Mouse (Mus musculus) midbrain, embryonic 16.5 days (tissue): Measurements from ENCODE around the gene Rapgef3. TPM values are rescaled to one million over a fixed set of nuclear protein-coding genes. Genes with fewer than 3 reads are reported as not detected.

Experiments used
- ATAC-seq: fragments of 200-750 bp; cut with Nextera tagmentation; 2 replicates; pipeline ENCODE4 v1.8.0; 2017; ENCODE audit warnings: moderate TSS enrichment
- H3K27ac ChIP-seq: fragments of 300-500 bp; sonication (generic); 2 replicates; pipeline ENCODE4 v1.5.1; 2014; ENCODE audit warnings: mild to moderate bottlenecking, low read length, mixed read lengths
- H3K27me3 ChIP-seq: fragments of 300-500 bp; sonication (generic); 2 replicates; pipeline ENCODE4 v1.6.1; 2014; ENCODE audit warnings: low read depth, low read length, mixed read lengths; ENCODE audit not compliant: control insufficient read depth, insufficient read depth
- H3K36me3 ChIP-seq: fragments of 300-500 bp; sonication (generic); 2 replicates; pipeline ENCODE4 v1.6.1; 2014; ENCODE audit warnings: mild to moderate bottlenecking, low read length, moderate library complexity, mixed read lengths; ENCODE audit not compliant: control insufficient read depth, insufficient read depth
- H3K4me1 ChIP-seq: fragments of 300-500 bp; sonication (generic); 2 replicates; pipeline ENCODE4 v1.6.1; 2014; ENCODE audit warnings: mild to moderate bottlenecking, low read length, mixed read lengths; ENCODE audit not compliant: control insufficient read depth, insufficient read depth
- H3K4me2 ChIP-seq: fragments of 300-500 bp; sonication (generic); 2 replicates; pipeline ENCODE4 v1.6.1; 2014; ENCODE audit warnings: mild to moderate bottlenecking, low read length, mixed read lengths
- H3K4me3 ChIP-seq: fragments of 300-500 bp; sonication (generic); 2 replicates; pipeline ENCODE4 v1.5.1; 2014; ENCODE audit warnings: low read depth, mild to moderate bottlenecking, low read length, moderate library complexity, mixed read lengths
- H3K9ac ChIP-seq: fragments of 300-500 bp; sonication (generic); 2 replicates; pipeline ENCODE4 v1.6.1; 2014; ENCODE audit warnings: low read depth, low read length, mixed read lengths
- H3K9me3 ChIP-seq: fragments of 300-500 bp; sonication (generic); replicated peaks from 2 replicates; pipeline ENCODE4 v1.6.1; 2014; ENCODE audit warnings: mild to moderate bottlenecking, low read length, mixed read lengths; ENCODE audit not compliant: control insufficient read depth, poor library complexity, severe bottlenecking
- WGBS: fragments of 180-500 bp; shearing (Covaris S2); extraction: QIAGEN DNeasy Blood & Tissue Kit; methylation state at CpG from one replicate; pipeline ENCODE4 v1.1.7; 2014; 5-methylcytosine and 5-hydroxymethylcytosine counted together
- polyA plus RNA-seq: library from polyadenylated mRNA; unstranded; fragments of >200 nt; fragmentation: Nextera tagmentation; extraction: Ambion mirVana; gene quantifications from 2 replicates; pipeline ENCODE4 v1.2.1, GENCODE M21; 2015

Gene Rapgef3
- polyA plus RNA-seq, 1 experiment from 2014 or later = 21.3 TPM

DNA sequence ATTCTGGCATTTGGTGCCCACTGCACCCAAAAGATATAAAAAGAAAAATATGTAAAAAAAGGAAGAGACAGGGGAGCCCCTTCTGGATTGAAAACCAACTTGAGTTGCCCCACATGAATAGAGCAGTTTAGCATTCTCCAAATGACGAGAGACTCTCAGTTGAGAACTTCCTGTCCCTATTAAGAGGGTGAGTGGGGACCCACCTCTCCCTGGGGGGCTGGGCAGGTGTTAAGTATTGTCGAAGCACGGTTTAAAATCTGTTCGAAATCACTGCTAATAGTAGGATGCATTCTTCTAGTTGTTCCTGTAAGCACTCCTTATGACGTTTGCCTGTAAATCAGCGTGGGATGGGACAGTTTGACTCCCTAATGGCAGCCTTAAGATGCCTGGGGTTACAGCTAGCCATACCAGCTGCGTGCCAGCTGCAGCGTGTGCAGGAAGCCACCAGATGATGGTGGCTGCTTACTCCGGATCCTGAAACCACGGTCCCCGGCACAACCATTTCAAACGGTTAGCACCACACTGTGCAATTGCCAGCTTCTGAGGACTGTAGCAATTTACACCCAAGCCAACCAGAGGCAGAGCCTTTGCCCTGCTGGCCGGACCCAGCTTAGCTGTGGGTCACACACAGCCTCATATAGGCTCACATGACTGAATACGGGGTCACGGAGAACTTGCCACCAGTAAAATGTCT, 46.6 kb downstream of the Rapgef3 start:
- Histone ChIP-seq H3K27ac (no peak overlapping the region), H3K4me1 (no peaks in the 10 kb centered on the region), H3K4me3 (no peak overlapping the region), H3K27me3 (no peaks in the 10 kb centered on the region; the same call in 1 of the 2 replicates), H3K4me2 (no peak overlapping the region), H3K9ac (no peak overlapping the region), H3K9me3 (no peaks in the 10 kb centered on the region), H3K36me3 (no peaks in the 10 kb centered on the region)
- no peak for ATAC-seq
- WGBS = 76% methylated on average over 15 of the region's 15 CpGs

DNA sequence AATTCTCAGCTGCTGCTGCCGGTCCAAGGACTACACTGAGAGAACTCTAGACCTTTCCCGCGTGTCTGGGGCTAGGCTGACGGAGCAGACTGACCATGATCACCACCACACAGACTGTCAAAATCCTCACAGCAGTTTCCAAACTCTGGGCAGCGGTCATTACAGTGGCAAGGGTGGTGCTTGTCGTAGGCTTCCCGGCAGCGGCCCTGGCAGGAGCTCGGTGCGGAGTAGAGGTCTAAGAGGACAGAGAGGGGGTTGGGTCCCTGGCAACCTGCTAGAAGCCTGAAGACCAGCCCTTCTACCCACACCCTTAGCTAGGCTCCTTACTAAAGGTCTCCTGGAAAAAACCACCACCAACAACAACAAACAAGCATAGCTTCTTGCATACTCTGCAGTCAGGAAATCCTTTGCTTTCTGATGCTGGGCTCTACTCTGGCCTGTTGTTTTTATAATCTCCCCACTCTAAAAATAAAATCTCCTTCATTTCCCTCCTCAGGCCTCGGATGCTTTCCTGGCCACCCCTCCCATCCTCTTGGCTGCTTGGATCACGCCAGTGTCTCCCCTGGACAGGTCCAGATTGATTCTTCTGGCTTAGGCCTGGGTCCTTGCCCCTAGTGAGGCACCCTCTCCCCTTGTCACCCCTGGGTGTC, 47.6 kb downstream of the Rapgef3 start:
- Histone ChIP-seq H3K27me3 (no peaks in the 10 kb centered on the region; the same call in 1 of the 2 replicates), H3K9ac (no peak overlapping the region), H3K4me2 (no peak overlapping the region), H3K4me1 (no peaks in the 10 kb centered on the region), H3K27ac (no peak overlapping the region), H3K36me3 (no peaks in the 10 kb centered on the region), H3K4me3 (no peak overlapping the region), H3K9me3 (no peaks in the 10 kb centered on the region)
- WGBS = 75% methylated on average over 12 of the region's 12 CpGs
- ATAC-seq = no peak

DNA sequence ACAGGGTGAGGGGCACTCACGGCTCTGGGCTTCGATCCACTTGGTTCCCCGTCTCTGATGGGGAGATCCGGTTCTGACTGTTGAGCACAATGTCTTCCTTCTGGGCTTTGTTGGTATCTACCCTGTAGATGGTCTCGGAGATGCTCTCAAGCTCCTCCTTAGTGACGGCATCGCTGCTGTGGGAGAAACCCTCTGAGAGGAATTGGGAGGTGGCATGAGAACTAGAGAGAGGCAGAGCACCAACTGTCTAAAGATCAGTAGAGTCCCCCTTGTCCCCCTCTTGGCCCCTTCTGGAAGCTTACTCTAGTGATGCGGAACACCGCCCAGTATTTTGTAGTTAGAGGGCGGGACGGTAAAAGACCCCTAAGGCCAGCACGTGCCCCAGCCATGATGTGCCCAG, 48.3 kb downstream of the Rapgef3 start:
- no peak for ATAC-seq

DNA sequence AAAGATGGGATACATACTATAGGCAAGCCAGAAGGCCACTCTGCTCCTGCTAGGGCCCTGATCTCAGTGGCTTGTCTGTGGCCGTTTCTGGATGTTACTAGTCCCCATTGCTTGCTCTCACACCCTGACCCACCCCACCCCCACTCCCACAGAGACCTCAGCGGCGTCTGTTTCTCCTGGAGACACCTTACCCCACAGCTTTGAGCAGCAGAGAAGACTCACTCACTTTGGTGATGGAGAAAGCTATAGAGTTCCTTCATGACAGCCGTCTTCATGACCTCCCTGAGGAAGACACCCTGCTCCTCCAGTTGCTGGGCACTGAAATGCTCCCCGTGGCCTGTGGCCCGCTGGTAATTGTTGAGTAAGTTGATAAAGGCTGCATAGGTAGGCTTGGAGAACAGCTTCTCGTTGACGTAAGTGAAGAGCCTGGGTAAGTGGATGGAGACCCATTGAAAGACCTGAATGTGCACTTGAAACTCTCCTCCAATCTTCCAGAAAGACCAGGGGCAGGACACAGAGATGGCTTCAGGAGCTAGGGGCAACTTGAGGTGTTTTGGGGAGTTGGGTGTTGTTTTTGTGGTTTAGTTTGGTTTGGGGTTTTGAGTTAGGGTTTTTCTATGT, 49.1 kb downstream of the Rapgef3 start:
- no peaks in the 10 kb centered on the region for H3K36me3 ChIP-seq
- no peaks in the 10 kb centered on the region for H3K4me1 ChIP-seq
- H3K27me3 ChIP-seq = no peaks in the 10 kb centered on the region; the same call in 1 of the 2 replicates
- H3K4me2 ChIP-seq = no peak overlapping the region
- H3K4me3 ChIP-seq = no peak overlapping the region
- WGBS = 88% methylated on average over 8 of the region's 8 CpGs
- H3K27ac ChIP-seq = no peak overlapping the region
- no peak for ATAC-seq
- no peaks in the 10 kb centered on the region for H3K9me3 ChIP-seq
- H3K9ac ChIP-seq = no peak overlapping the region

More for the DNA sequence above, 48.3 kb downstream of the Rapgef3 start:
- Histone ChIP-seq H3K9me3 (no peaks in the 10 kb centered on the region), H3K4me2 (no peak overlapping the region), H3K4me3 (no peak overlapping the region), H3K27ac (no peak overlapping the region), H3K36me3 (no peaks in the 10 kb centered on the region), H3K9ac (no peak overlapping the region), H3K27me3 (no peaks in the 10 kb centered on the region; the same call in 1 of the 2 replicates), H3K4me1 (no peaks in the 10 kb centered on the region)
- WGBS = 89% methylated on average over 12 of the region's 12 CpGs

DNA sequence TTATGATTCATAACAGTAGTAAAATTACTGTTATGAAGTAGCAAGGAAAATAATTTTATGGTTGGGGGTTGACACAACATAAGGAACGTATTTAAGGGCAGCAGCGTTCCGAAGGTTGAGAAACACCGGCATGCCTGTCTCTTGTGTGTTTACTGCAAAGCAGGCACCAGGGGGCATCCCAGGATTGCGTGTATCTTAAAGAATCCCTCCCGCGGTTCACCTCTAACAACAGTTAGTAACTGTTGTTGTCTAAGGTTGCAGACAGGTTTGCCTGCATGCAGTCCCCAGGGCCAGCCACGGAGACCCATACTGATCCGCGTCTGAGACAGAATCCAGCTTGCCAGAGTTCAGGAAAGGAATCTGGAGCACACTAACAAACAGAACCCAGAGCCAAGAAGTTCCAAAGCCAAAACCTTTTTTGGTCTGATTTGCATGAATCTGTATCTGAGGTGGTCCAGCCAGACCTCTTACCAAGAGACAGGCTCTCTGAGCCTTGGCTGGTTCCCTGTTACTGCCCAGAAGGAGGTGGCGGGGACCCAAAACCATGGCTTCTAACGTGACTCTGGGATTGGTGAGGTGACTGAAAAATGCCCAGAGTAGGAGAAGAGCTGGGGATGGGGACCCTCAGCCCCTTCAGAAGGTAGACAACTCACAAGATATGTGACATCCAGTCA, 49.8 kb downstream of the Rapgef3 start:
- 33% methylated on average over 12 of the region's 12 CpGs for WGBS

DNA sequence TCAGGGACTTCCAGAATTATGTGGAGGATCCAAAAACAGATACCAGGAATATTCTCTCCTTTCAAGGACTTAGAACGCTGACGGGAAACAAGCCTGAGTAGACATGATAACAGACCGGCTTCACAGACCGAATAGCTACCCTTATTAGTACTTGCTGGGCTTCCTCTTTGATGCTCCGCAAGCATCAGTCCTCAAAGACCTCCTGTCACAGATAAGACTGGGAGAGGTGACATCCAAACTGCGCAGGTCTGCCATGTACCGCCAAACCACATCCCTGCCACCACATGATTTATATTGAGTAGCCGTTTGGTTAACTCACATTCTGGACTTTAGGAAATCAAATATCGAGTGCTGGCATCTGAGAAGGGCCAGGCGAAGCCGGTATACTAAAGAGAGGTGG, 51.0 kb downstream of the Rapgef3 start:
- 93% methylated on average over 11 of the region's 11 CpGs for WGBS
- no peaks in the 10 kb centered on the region; the same call in 1 of the 2 replicates for H3K27me3 ChIP-seq
- H3K4me2 ChIP-seq = no peak overlapping the region
- H3K27ac ChIP-seq = no peak overlapping the region
- ATAC-seq = no peak
- no peaks in the 10 kb centered on the region for H3K36me3 ChIP-seq
- H3K9me3 ChIP-seq = no peaks in the 10 kb centered on the region
- H3K4me1 ChIP-seq = no peaks in the 10 kb centered on the region
- H3K9ac ChIP-seq = no peak overlapping the region
- no peak overlapping the region for H3K4me3 ChIP-seq

More for the DNA sequence above, 49.8 kb downstream of the Rapgef3 start:
- no peak overlapping the region for H3K4me3 ChIP-seq
- H3K27me3 ChIP-seq = no peaks in the 10 kb centered on the region; the same call in 1 of the 2 replicates
- H3K9me3 ChIP-seq = no peaks in the 10 kb centered on the region
- no peaks in the 10 kb centered on the region for H3K36me3 ChIP-seq
- no peak overlapping the region for H3K9ac ChIP-seq
- peak; percentile 62; the same call in 1 of the 2 replicates for ATAC-seq
- no peak overlapping the region for H3K27ac ChIP-seq
- H3K4me1 ChIP-seq = no peaks in the 10 kb centered on the region
- no peak overlapping the region for H3K4me2 ChIP-seq

DNA sequence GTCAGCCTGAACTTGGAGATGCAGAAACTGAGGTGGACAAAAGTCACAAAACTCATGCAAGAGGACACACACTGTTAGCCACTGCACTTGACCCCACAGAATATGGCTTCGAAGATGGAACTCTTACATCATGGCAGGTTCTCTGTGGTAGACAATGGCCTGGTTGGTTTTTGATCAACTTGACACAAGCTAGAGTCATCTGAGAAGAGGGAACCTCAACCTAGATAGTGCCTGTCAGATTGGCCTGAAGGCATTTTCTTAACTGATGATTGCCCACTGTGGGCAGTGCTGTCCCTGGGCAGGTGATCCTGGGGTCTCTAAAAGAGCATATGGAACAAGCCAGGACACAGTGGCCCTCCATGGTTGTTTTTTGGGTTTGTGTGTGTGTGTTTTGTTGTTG, 52.0 kb downstream of the Rapgef3 start:
- H3K4me3 ChIP-seq = no peak overlapping the region
- H3K27me3 ChIP-seq = no peaks in the 10 kb centered on the region; the same call in 1 of the 2 replicates
- H3K36me3 ChIP-seq = no peaks in the 10 kb centered on the region
- no peak overlapping the region for H3K9ac ChIP-seq
- no peak for ATAC-seq
- H3K9me3 ChIP-seq = no peaks in the 10 kb centered on the region
- no peak overlapping the region for H3K27ac ChIP-seq
- no peak overlapping the region for H3K4me2 ChIP-seq
- no peaks in the 10 kb centered on the region for H3K4me1 ChIP-seq
- 87% methylated on average over 1 of the region's 1 CpGs for WGBS

DNA sequence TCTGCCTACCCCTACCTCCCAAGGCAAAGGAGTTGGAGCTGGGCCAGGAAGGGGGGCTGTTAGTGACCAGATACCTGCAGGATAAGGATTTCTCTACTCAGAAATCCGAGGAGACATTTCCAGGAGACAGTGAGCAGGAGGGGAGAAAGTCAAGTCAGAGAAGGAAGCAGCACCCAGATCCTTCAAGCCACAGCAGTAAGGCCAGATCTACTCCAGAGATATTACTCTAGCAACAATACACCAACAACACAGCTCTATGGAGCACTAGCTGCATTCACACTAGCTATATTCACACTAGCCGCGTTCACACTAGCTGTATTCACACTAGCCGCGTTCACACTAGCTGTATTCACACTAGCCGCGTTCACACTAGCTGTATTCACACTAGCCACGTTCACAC, 52.7 kb downstream of the Rapgef3 start:
- no peak overlapping the region for H3K27ac ChIP-seq
- no peaks in the 10 kb centered on the region for H3K9me3 ChIP-seq
- H3K4me1 ChIP-seq = no peaks in the 10 kb centered on the region
- no peaks in the 10 kb centered on the region; the same call in 1 of the 2 replicates for H3K27me3 ChIP-seq
- 94% methylated on average over 8 of the region's 8 CpGs for WGBS
- no peak overlapping the region for H3K4me3 ChIP-seq
- no peak overlapping the region for H3K9ac ChIP-seq
- no peak for ATAC-seq
- no peak overlapping the region for H3K4me2 ChIP-seq
- no peaks in the 10 kb centered on the region for H3K36me3 ChIP-seq
